ENCODE assay signal across 10 mouse cellular contexts in genomic region chr17:75779770-75780169, GRCm38 (mm10).
DNase-seq lines count a peak whose midpoint lies in the region; ATAC-seq and TF ChIP-seq lines count a peak whose summit lies in the region.
"Had no signal": no experiment of that assay in that cellular context is flagged by ENCODE, and none has a peak within 500 bp of the region (broad histone marks: within the 10 kb centered on the region; RNA-seq: fewer than 3 reads in every experiment).

No protein-coding gene starts in this region.

- H3K4me2 ChIP-seq in hindbrain, postnatal 0 days (ENCODE audit: low read depth, low read length) = no peak overlapping the region
- no peak overlapping the region for H3K4me2 ChIP-seq in hindbrain, embryonic 12.5 days (replicated peaks)
- no peak overlapping the region for H3K4me2 ChIP-seq in neural tube, embryonic 11.5 days (ENCODE audit: low read depth)
- H3K4me2 ChIP-seq in liver, postnatal 0 days (ENCODE audit: low read depth, low read length) = no peak overlapping the region

- no peak overlapping the region for H3K9ac ChIP-seq in hindbrain, postnatal 0 days (replicated peaks; ENCODE audit: low read length)
- H3K9ac ChIP-seq in hindbrain, embryonic 12.5 days = no peak overlapping the region
- H3K9ac ChIP-seq in neural tube, embryonic 11.5 days (ENCODE audit: low read length) = no peak overlapping the region
- H3K9ac ChIP-seq in liver, postnatal 0 days (replicated peaks) = no peak overlapping the region

- H3K9me3 ChIP-seq in hindbrain, postnatal 0 days (ENCODE audit: low read length) = no peaks in the 10 kb centered on the region
- H3K9me3 ChIP-seq in hindbrain, embryonic 12.5 days (replicated peaks) = no peaks in the 10 kb centered on the region
- no peaks in the 10 kb centered on the region for H3K9me3 ChIP-seq in neural tube, embryonic 11.5 days (ENCODE audit: control insufficient read depth, low read length)
- H3K9me3 ChIP-seq in liver, postnatal 0 days (ENCODE audit: low read length) = no peaks in the 10 kb centered on the region

- TF ChIP-seq POLR2A in brain, embryonic 14.5 days (IDR thresholded peaks at IDR 0.05; ENCODE audit: borderline replicate concordance, extremely low read depth, insufficient read depth, insufficient read length, poor library complexity, severe bottlenecking) = no peak

- peak; percentile 14 for DNase-seq in hindbrain, postnatal 0 days (ENCODE audit: low spot score)
- peak; percentile 18 for DNase-seq in neural tube, embryonic 11.5 days (ENCODE audit: low spot score)
- no peak for DNase-seq in neural tube, embryonic 10.5 days (ENCODE audit: extremely low spot score, low spot score)
- peak; percentile 30 for DNase-seq in brain, embryonic 14.5 days (ENCODE audit: low read depth)
- peak; percentile 18 for DNase-seq in liver, postnatal 0 days
- no peak for DNase-seq in layer of hippocampus, adult 18-20 months (ENCODE audit: low spot score in 2 of 2)
- DNase-seq in thymus, adult 18-20 months = no peak
- DNase-seq: lung, postnatal 14 days had no signal

- no peaks in the 10 kb centered on the region for H3K36me3 ChIP-seq in hindbrain, postnatal 0 days (ENCODE audit: insufficient read depth, low read length)
- no peaks in the 10 kb centered on the region for H3K36me3 ChIP-seq in hindbrain, embryonic 12.5 days
- no peaks in the 10 kb centered on the region for H3K36me3 ChIP-seq in neural tube, embryonic 11.5 days (ENCODE audit: control insufficient read depth, insufficient read depth, low read length)
- H3K36me3 ChIP-seq in liver, postnatal 0 days (replicated peaks; ENCODE audit: insufficient read depth, low read length) = no peaks in the 10 kb centered on the region
- H3K36me3 ChIP-seq: G1E had no signal

- TF ChIP-seq EP300 in liver, postnatal 0 days (IDR thresholded peaks at IDR 0.05; ENCODE audit: low read depth) = no peak

- H3K4me3 ChIP-seq in hindbrain, postnatal 0 days (ENCODE audit: low read length) = no peak overlapping the region
- no peak overlapping the region for H3K4me3 ChIP-seq in hindbrain, embryonic 12.5 days
- H3K4me3 ChIP-seq in neural tube, embryonic 11.5 days (ENCODE audit: low read depth, low read length) = no peak overlapping the region
- H3K4me3 ChIP-seq in liver, postnatal 0 days (ENCODE audit: low read depth, low read length) = no peak overlapping the region

- peak; percentile 41 for TF ChIP-seq CTCF in hindbrain, postnatal 0 days (IDR thresholded peaks at IDR 0.05; ENCODE audit: low read depth)
- TF ChIP-seq CTCF in brain, embryonic 14.5 days (IDR thresholded peaks at IDR 0.05; ENCODE audit: borderline replicate concordance, extremely low read depth, insufficient read depth, insufficient read length) = peak; percentile 25; the same call in 1 of the 2 replicates
- TF ChIP-seq CTCF in liver, postnatal 0 days (IDR thresholded peaks at IDR 0.05; ENCODE audit: low read depth) = peak; percentile 54

- ATAC-seq in hindbrain, postnatal 0 days = no peak
- ATAC-seq in hindbrain, embryonic 12.5 days (ENCODE audit: low FRiP score) = no peak
- no peak for ATAC-seq in neural tube, embryonic 11.5 days (ENCODE audit: insufficient read depth, low FRiP score, low TSS enrichment)
- no peak for ATAC-seq in liver, postnatal 0 days

- H3K27ac ChIP-seq in hindbrain, postnatal 0 days = no peak overlapping the region
- H3K27ac ChIP-seq in hindbrain, embryonic 12.5 days = no peak overlapping the region
- no peak overlapping the region for H3K27ac ChIP-seq in neural tube, embryonic 11.5 days (ENCODE audit: low read depth, low read length)
- no peak overlapping the region for H3K27ac ChIP-seq in liver, postnatal 0 days (ENCODE audit: low read depth)

- H3K27me3 ChIP-seq in hindbrain, postnatal 0 days (ENCODE audit: insufficient read depth, low read length) = no peaks in the 10 kb centered on the region
- H3K27me3 ChIP-seq in hindbrain, embryonic 12.5 days = no peaks in the 10 kb centered on the region
- H3K27me3 ChIP-seq in neural tube, embryonic 11.5 days (ENCODE audit: control insufficient read depth, insufficient read depth, low read length) = no peaks in the 10 kb centered on the region
- no peaks in the 10 kb centered on the region for H3K27me3 ChIP-seq in liver, postnatal 0 days (ENCODE audit: insufficient read depth, low read length)

- H3K4me1 ChIP-seq in hindbrain, postnatal 0 days (ENCODE audit: insufficient read depth, low read length) = no peaks in the 10 kb centered on the region
- no peaks in the 10 kb centered on the region for H3K4me1 ChIP-seq in hindbrain, embryonic 12.5 days
- no peaks in the 10 kb centered on the region for H3K4me1 ChIP-seq in neural tube, embryonic 11.5 days (ENCODE audit: control insufficient read depth, insufficient read depth, low read length)
- no peaks in the 10 kb centered on the region; the same call in 1 of the 2 replicates for H3K4me1 ChIP-seq in liver, postnatal 0 days (ENCODE audit: insufficient read depth)

- 42% methylated on average over 2 of the region's 2 CpGs for WGBS in hindbrain, postnatal 0 days
- WGBS in hindbrain, embryonic 12.5 days = 40% methylated on average over 2 of the region's 2 CpGs
- 46% methylated on average over 2 of the region's 2 CpGs for WGBS in neural tube, embryonic 11.5 days
- 36% methylated on average over 2 of the region's 2 CpGs for WGBS in liver, postnatal 0 days (ENCODE audit: insufficient replicate concordance)

Comparison
In these comparisons a context has a peak if more than half of its experiments do, and no peak if none do; other contexts are left out.
1. DNase-seq: peak in hindbrain, postnatal 0 days (single experiment), neural tube, embryonic 11.5 days (single experiment), brain, embryonic 14.5 days (single experiment) and liver, postnatal 0 days (single experiment); none in neural tube, embryonic 10.5 days (single experiment), layer of hippocampus, adult 18-20 months (0 of 2) and thymus, adult 18-20 months (0 of 2).
2. Peak in every context shown above with its lines, with median percentiles within 50 percentile points of each other: CTCF ChIP-seq.